Mouse (Mus musculus) ES-CJ7 (cell line): ENCODE measurements around the gene Adgrl2.

Experiments used
- DNase-seq: peaks from one replicate; pipeline ENCODE4 v3.0.0; 2011; ENCODE audit warnings: low read depth, low spot score

The Adgrl2 gene

GRCm38 (mm10) chr3:148885184-148885583, 105.2 kb downstream of the Adgrl2 start:
- no peak for DNase-seq

- DNase-seq = no peak
Measured at GRCm38 (mm10) chr3:148881431-148881830, 108.9 kb downstream of the Adgrl2 start.

GRCm38 (mm10) chr3:148872563-148872962, 117.8 kb downstream of the Adgrl2 start:
- no peak for DNase-seq

GRCm38 (mm10) chr3:148871792-148872464, 118.4 kb downstream of the Adgrl2 start:
- DNase-seq = no peak

GRCm38 (mm10) chr3:148867618-148868017, 122.7 kb downstream of the Adgrl2 start:
- no peak for DNase-seq

- DNase-seq = no peak
Measured at GRCm38 (mm10) chr3:148866633-148867032, 123.7 kb downstream of the Adgrl2 start.

GRCm38 (mm10) chr3:148866053-148866452, 124.3 kb downstream of the Adgrl2 start:
- DNase-seq = no peak

GRCm38 (mm10) chr3:148865234-148865633, 125.1 kb downstream of the Adgrl2 start:
- no peak for DNase-seq

GRCm38 (mm10) chr3:148861860-148862259, 128.5 kb downstream of the Adgrl2 start:
- no peak for DNase-seq

GRCm38 (mm10) chr3:148854306-148854910, 135.9 kb downstream of the Adgrl2 start:
- no peak for DNase-seq

GRCm38 (mm10) chr3:148853372-148853771, 137.0 kb downstream of the Adgrl2 start:
- DNase-seq = no peak

- no peak for DNase-seq
Measured at GRCm38 (mm10) chr3:148852556-148852955, 137.8 kb downstream of the Adgrl2 start.

GRCm38 (mm10) chr3:148850821-148851220, 139.5 kb downstream of the Adgrl2 start:
- DNase-seq = no peak

- no peak for DNase-seq
Measured at GRCm38 (mm10) chr3:148848366-148848765, 142.0 kb downstream of the Adgrl2 start.

- DNase-seq = no peak
Measured at GRCm38 (mm10) chr3:148844182-148844581, 146.2 kb downstream of the Adgrl2 start.

GRCm38 (mm10) chr3:148842533-148842932, 147.8 kb downstream of the Adgrl2 start:
- no peak for DNase-seq

- peak; percentile 20 for DNase-seq
Measured at GRCm38 (mm10) chr3:148838835-148839296, 151.5 kb downstream of the Adgrl2 start.

- no peak for DNase-seq
Measured at GRCm38 (mm10) chr3:148838095-148838834, 152.1 kb downstream of the Adgrl2 start.

GRCm38 (mm10) chr3:148835136-148835535, 155.2 kb downstream of the Adgrl2 start:
- no peak for DNase-seq

- DNase-seq = no peak
Measured at GRCm38 (mm10) chr3:148833070-148833769, 157.1 kb downstream of the Adgrl2 start.

GRCm38 (mm10) chr3:148832001-148832400, 158.4 kb downstream of the Adgrl2 start:
- DNase-seq = no peak

- no peak for DNase-seq
Measured at GRCm38 (mm10) chr3:148828519-148828918, 161.8 kb downstream of the Adgrl2 start.
